Mouse (Mus musculus) intestine, embryonic 15.5 days (tissue): ENCODE data around the gene Dagla. TPM values are rescaled to one million over a fixed set of nuclear protein-coding genes. Genes with fewer than 3 reads are reported as not detected.

Experiments
- ATAC-seq: fragments of 200-750 bp; cut with Nextera tagmentation; 2 replicates; pipeline ENCODE4 v1.8.0; 2017; ENCODE audit warnings: moderate TSS enrichment, moderate library complexity
- H3K27ac ChIP-seq: fragments of 300-500 bp; sonication (generic); 2 replicates; pipeline ENCODE4 v1.5.1; 2015; ENCODE audit warnings: mild to moderate bottlenecking, inconsistent platforms
- H3K27me3 ChIP-seq: fragments of 300-500 bp; sonication (generic); replicated peaks from 2 replicates; pipeline ENCODE4 v1.6.1; 2015; ENCODE audit warnings: inconsistent platforms
- H3K36me3 ChIP-seq: fragments of 300-500 bp; sonication (generic); 2 replicates; pipeline ENCODE4 v1.6.1; 2015; ENCODE audit warnings: inconsistent platforms
- H3K4me1 ChIP-seq: fragments of 300-500 bp; sonication (generic); replicated peaks from 2 replicates; pipeline ENCODE4 v1.6.1; 2015; ENCODE audit warnings: inconsistent platforms
- H3K4me2 ChIP-seq: fragments of 300-500 bp; sonication (generic); replicated peaks from 2 replicates; pipeline ENCODE4 v1.6.1; 2015; ENCODE audit warnings: mild to moderate bottlenecking, inconsistent platforms
- H3K4me3 ChIP-seq: fragments of 300-500 bp; sonication (generic); replicated peaks from 2 replicates; pipeline ENCODE4 v1.5.1; 2015; ENCODE audit warnings: inconsistent platforms
- H3K9ac ChIP-seq: fragments of 300-500 bp; sonication (generic); 2 replicates; pipeline ENCODE4 v1.6.1; 2015; ENCODE audit warnings: inconsistent platforms
- H3K9me3 ChIP-seq: fragments of 300-500 bp; sonication (generic); 2 replicates; pipeline ENCODE4 v1.6.1; 2016; ENCODE audit warnings: inconsistent platforms
- WGBS: fragments of 180-500 bp; shearing (Covaris S2); methylation state at CpG from one replicate; pipeline ENCODE4 v1.1.7; 2015; 5-methylcytosine and 5-hydroxymethylcytosine counted together
- polyA plus RNA-seq: library from polyadenylated mRNA; unstranded; fragments of >200 nt; fragmentation: Nextera tagmentation; extraction: Ambion mirVana; gene quantifications from 2 replicates; pipeline ENCODE4 v1.2.1, GENCODE M21; 2015

Gene Dagla
- polyA plus RNA-seq, 1 experiment from 2014 or later, result 3.5 TPM

GRCm38 (mm10) chr19:10203146-10203847 lies 101.4 kb downstream of the Dagla start:
- Histone ChIP-seq H3K9me3 (no peaks in the 10 kb centered on the region), H3K4me1 (peaks cover 17% of the 10 kb centered on the region), H3K4me3 (peak overlapping the region; percentile 82), H3K36me3 (peaks cover 29% of the 10 kb centered on the region), H3K9ac (peak overlapping the region; percentile 80), H3K4me2 (peak overlapping the region; percentile 80), H3K27ac (peak overlapping the region; percentile 78), H3K27me3 (no peaks in the 10 kb centered on the region)
- peak; percentile 63 for ATAC-seq
- 2% methylated on average over 23 of the region's 23 CpGs for WGBS

GRCm38 (mm10) chr19:10198723-10199122 lies 106.0 kb downstream of the Dagla start:
- Histone ChIP-seq H3K9me3 (no peaks in the 10 kb centered on the region), H3K4me2 (no peak overlapping the region), H3K27ac (no peak overlapping the region), H3K27me3 (no peaks in the 10 kb centered on the region), H3K4me3 (no peak overlapping the region), H3K36me3 (peaks cover 28% of the 10 kb centered on the region), H3K4me1 (peaks cover 10% of the 10 kb centered on the region; the same call in 1 of the 2 replicates), H3K9ac (no peak overlapping the region)
- ATAC-seq, result peak; percentile 31; the same call in 1 of the 2 replicates
- WGBS, result 21% methylated on average over 3 of the region's 3 CpGs

DNA sequence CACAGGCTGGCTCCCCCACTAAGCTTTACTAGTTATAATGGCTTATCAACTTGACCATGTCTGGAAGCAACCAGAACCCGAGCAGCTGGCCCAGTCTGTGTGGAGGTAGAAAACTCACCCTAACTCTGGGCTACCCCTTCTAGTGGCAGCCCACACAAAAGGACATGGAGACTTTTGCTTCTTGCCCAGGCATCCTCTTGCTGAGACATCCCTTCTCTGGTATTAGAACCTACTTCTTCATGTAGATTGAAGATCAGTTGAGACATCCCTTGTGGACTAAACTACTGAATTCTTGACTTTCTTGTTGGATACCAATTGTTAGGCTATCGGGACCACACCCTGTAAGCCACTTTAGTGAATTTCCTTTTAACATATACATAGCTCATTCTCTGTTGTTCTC lies 106.4 kb downstream of the Dagla start:
- Histone ChIP-seq H3K4me3 (no peak overlapping the region), H3K36me3 (peaks cover 33% of the 10 kb centered on the region), H3K27ac (no peak overlapping the region), H3K9me3 (no peaks in the 10 kb centered on the region), H3K9ac (no peak overlapping the region), H3K4me1 (peaks cover 10% of the 10 kb centered on the region; the same call in 1 of the 2 replicates), H3K27me3 (no peaks in the 10 kb centered on the region), H3K4me2 (no peak overlapping the region)
- ATAC-seq, result no peak
- 64% methylated on average over 2 of the region's 2 CpGs for WGBS

- H3K36me3 ChIP-seq, result peaks cover 42% of the 10 kb centered on the region
- WGBS, result 87% methylated on average over 4 of the region's 4 CpGs
- no peaks in the 10 kb centered on the region for H3K9me3 ChIP-seq
- H3K27ac ChIP-seq, result no peak overlapping the region
- 0 out of 2 replicates have a peak, but pooled peaks cover 2% of the 10 kb centered on the region for H3K4me1 ChIP-seq
- no peak overlapping the region for H3K4me3 ChIP-seq
- H3K27me3 ChIP-seq, result no peaks in the 10 kb centered on the region
- H3K9ac ChIP-seq, result no peak overlapping the region
- ATAC-seq, result no peak
- H3K4me2 ChIP-seq, result no peak overlapping the region
Observed at GRCm38 (mm10) chr19:10197130-10197529, 107.5 kb downstream of the Dagla start.

Other genes with a start within 250 kb of the Dagla start
- gene Fads2, start 203.1 kb downstream of the Dagla start, polyA plus RNA-seq, result 194 and 205 TPM in 2 replicates
- 145 and 146 TPM in 2 replicates for gene Fads1, start 122.0 kb downstream of the Dagla start, polyA plus RNA-seq
- 470 and 520 TPM in 2 replicates for gene Tmem258, start 100.9 kb downstream of the Dagla start, polyA plus RNA-seq
- gene Fen1, start 100.7 kb downstream of the Dagla start, polyA plus RNA-seq, result 92.2 and 97.4 TPM in 2 replicates
- gene Myrf, start 64.1 kb downstream of the Dagla start, polyA plus RNA-seq, result 12.0 and 14.4 TPM in 2 replicates
- gene Syt7, start 84.2 kb upstream of the Dagla start, polyA plus RNA-seq, result 1.7 and 3.1 TPM in 2 replicates
- gene Lrrc10b, start 152.6 kb upstream of the Dagla start, polyA plus RNA-seq, result 0.56 and 0.62 TPM in 2 replicates
- 0.68 and 1.4 TPM in 2 replicates for gene Ppp1r32, start 178.1 kb upstream of the Dagla start, polyA plus RNA-seq
- gene Cpsf7, start 220.4 kb upstream of the Dagla start, polyA plus RNA-seq, result 30.8 and 36.3 TPM in 2 replicates
- gene Sdhaf2, start 221.3 kb upstream of the Dagla start, polyA plus RNA-seq, result 57.2 and 58.3 TPM in 2 replicates